Mouse (Mus musculus) liver, postnatal 0 days (tissue): ENCODE measurements around the gene Atp6ap1l. TPM values are rescaled to one million over a fixed set of nuclear protein-coding genes. Genes with fewer than 3 reads are reported as not detected.

Experiments
- ATAC-seq: fragments of 200-750 bp; cut with Nextera tagmentation; 2 replicates; pipeline ENCODE4 v1.8.0; 2017; ENCODE audit warnings: mild to moderate bottlenecking, moderate library complexity
- DNase-seq: peaks from one replicate; pipeline ENCODE4 v3.0.0-alpha.2; 2016
- H3K27ac ChIP-seq: fragments of 300-500 bp; sonication (generic); 2 replicates; pipeline ENCODE4 v1.5.1; 2014; ENCODE audit warnings: antibody characterized with exemption, moderate library complexity, mild to moderate bottlenecking, low read depth
- H3K27me3 ChIP-seq: fragments of 300-500 bp; sonication (generic); 2 replicates; pipeline ENCODE4 v1.6.1; 2014; ENCODE audit warnings: low read length, control low read depth, mixed read lengths; ENCODE audit not compliant: insufficient read depth
- H3K36me3 ChIP-seq: fragments of 300-500 bp; sonication (generic); replicated peaks from 2 replicates; pipeline ENCODE4 v1.6.1; 2014; ENCODE audit warnings: mild to moderate bottlenecking, control low read depth, low read length, moderate library complexity, mixed read lengths; ENCODE audit not compliant: insufficient read depth
- H3K4me1 ChIP-seq: fragments of 300-500 bp; sonication (generic); 2 replicates; pipeline ENCODE4 v1.6.1; 2014; ENCODE audit warnings: antibody characterized with exemption, mild to moderate bottlenecking, control low read depth; ENCODE audit not compliant: insufficient read depth
- H3K4me2 ChIP-seq: fragments of 300-500 bp; sonication (generic); 2 replicates; pipeline ENCODE4 v1.6.1; 2014; ENCODE audit warnings: low read depth, mild to moderate bottlenecking, low read length, moderate library complexity, mixed read lengths
- H3K4me3 ChIP-seq: fragments of 300-500 bp; sonication (generic); 2 replicates; pipeline ENCODE4 v1.5.1; 2014; ENCODE audit warnings: low read depth, low read length
- H3K9ac ChIP-seq: fragments of 300-500 bp; sonication (generic); replicated peaks from 2 replicates; pipeline ENCODE4 v1.6.1; 2014; ENCODE audit warnings: mild to moderate bottlenecking, moderate library complexity
- H3K9me3 ChIP-seq: fragments of 300-500 bp; sonication (generic); 2 replicates; pipeline ENCODE4 v1.6.1; 2016; ENCODE audit warnings: mild to moderate bottlenecking, control low read depth, low read length, mixed read lengths
- CTCF ChIP-seq: sonication (generic); IDR thresholded peaks from 2 replicates; pipeline ENCODE4 v1.5.1; 2016; ENCODE audit warnings: antibody characterized with exemption, low read depth
- EP300 ChIP-seq: IDR thresholded peaks from 2 replicates; pipeline ENCODE4 v1.6.1; 2016; ENCODE audit warnings: antibody characterized with exemption, low read depth, mild to moderate bottlenecking
- WGBS: fragments of 180-500 bp; shearing (Covaris S2); extraction: QIAGEN DNeasy Blood & Tissue Kit; methylation state at CpG from one replicate; pipeline ENCODE4 v1.1.7; 2014; ENCODE audit not compliant: insufficient replicate concordance; 5-methylcytosine and 5-hydroxymethylcytosine counted together
- polyA plus RNA-seq: library from polyadenylated mRNA; unstranded; fragments of >200 nt; fragmentation: Nextera tagmentation; extraction: Ambion mirVana; gene quantifications from 2 replicates; pipeline ENCODE4 v1.2.1, GENCODE M21; 2015

Gene Atp6ap1l
- polyA plus RNA-seq, 1 experiment from 2014 or later = 0.14 TPM

DNA sequence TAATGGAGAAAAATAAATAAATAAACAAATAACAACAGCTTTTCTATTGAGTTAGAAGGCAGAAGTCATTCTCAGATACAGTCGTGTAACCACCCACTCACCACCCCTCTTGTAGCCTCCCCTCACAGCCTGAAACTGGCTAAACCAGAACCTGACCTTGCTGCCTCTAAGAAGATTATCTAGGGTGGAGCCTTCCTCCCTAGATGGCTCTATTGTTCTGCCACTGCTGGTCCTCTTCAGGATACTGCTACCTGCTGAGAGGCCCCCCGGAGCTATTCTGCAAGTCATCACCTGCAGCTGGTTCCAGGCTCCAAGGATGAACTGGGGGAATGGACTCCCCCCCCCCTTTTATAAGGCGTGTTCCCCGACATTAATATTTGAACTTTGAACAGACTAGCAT, 36.0 kb downstream of the Atp6ap1l start:
- 48% methylated on average over 4 of the region's 4 CpGs for WGBS
- TF ChIP-seq CTCF (no peak), EP300 (no peak)
- Histone ChIP-seq H3K9me3 (no peaks in the 10 kb centered on the region), H3K27ac (no peak overlapping the region), H3K9ac (no peak overlapping the region), H3K4me1 (no peaks in the 10 kb centered on the region), H3K4me3 (no peak overlapping the region), H3K4me2 (no peak overlapping the region), H3K27me3 (no peaks in the 10 kb centered on the region), H3K36me3 (no peaks in the 10 kb centered on the region)
- DNase-seq (no peak), ATAC-seq (no peak)

DNA sequence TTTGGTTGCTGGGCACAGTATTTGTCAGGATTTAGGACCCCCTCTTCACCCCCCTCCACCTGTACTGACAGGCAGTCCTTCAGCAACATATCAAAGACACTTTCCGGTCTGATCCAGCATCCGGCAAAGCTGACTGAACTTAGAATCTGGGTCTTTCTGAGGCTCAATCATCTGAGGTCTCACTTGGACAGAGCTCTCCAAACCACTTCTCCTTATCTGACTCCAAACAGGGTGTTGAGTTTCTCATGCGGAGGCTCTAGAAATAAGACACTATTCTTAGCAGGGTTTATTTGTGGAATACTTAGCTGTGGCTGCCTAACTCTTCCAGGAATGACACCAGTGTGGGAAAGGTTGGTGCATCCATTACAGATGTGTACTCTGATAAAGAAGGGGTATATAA, 43.0 kb downstream of the Atp6ap1l start:
- Histone ChIP-seq H3K27ac (no peak overlapping the region), H3K4me1 (no peaks in the 10 kb centered on the region), H3K9me3 (no peaks in the 10 kb centered on the region), H3K36me3 (no peaks in the 10 kb centered on the region), H3K4me2 (no peak overlapping the region), H3K9ac (no peak overlapping the region), H3K27me3 (no peaks in the 10 kb centered on the region), H3K4me3 (no peak overlapping the region)
- ATAC-seq (no peak), DNase-seq (no peak)
- WGBS = 55% methylated on average over 3 of the region's 3 CpGs
- TF ChIP-seq CTCF (no peak), EP300 (no peak)

GRCm38 (mm10) chr13:90860888-90861431, 44.2 kb downstream of the Atp6ap1l start:
- Histone ChIP-seq H3K4me3 (no peak overlapping the region), H3K9ac (no peak overlapping the region), H3K27me3 (no peaks in the 10 kb centered on the region), H3K4me2 (no peak overlapping the region), H3K4me1 (no peaks in the 10 kb centered on the region), H3K36me3 (no peaks in the 10 kb centered on the region), H3K9me3 (no peaks in the 10 kb centered on the region), H3K27ac (no peak overlapping the region)
- DNase-seq (no peak), ATAC-seq (no peak)
- WGBS = 49% methylated on average over 2 of the region's 2 CpGs
- TF ChIP-seq CTCF (no peak), EP300 (no peak)

DNA sequence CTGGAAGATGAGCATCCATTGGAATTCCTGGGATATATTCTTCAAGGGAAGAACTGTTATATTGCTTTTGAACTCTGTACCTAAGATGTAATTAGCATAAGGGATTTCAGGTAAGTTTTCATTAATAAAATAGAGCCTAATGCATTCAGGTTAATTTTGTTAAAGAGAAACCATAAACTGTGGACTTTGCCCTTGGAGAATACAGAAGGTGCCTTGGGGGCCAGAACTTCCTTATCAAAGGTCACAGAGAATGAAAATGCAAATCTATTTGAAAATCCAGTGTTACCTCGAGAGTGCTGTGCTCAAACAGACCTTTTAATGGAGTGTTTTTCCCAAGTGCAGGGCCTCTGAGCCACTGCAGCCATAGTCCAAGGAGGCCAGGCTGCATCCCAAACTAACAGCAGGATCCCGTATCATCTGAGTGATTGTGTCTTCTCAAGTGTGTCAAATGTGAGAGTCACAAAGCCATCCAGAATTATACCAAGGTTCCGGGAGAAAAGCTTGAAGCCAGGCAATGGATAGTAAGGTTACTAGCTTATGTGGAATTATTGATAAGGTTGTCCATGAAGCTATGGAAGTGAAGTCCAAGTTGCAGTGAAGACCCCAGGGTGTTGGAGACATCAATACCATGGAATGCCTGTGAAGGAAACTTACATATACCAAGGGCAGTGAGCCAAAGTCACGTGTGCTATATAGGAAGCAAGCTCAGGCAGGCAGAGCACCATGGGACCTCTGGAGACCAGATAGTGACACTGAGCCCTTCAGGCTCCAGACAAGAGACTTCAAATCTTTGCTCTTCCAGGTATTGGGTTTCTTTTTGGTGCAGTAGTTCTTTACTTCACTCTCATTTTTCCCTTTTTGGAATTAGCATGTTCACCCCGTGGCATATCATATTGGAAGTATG, 52.2 kb downstream of the Atp6ap1l start:
- no peak for ATAC-seq
- no peak for DNase-seq
- Histone ChIP-seq H3K4me1 (no peaks in the 10 kb centered on the region), H3K27me3 (no peaks in the 10 kb centered on the region), H3K9ac (no peak overlapping the region), H3K36me3 (no peaks in the 10 kb centered on the region), H3K4me3 (no peak overlapping the region), H3K27ac (no peak overlapping the region), H3K9me3 (0 out of 2 replicates have a peak, but pooled peaks cover 3% of the 10 kb centered on the region), H3K4me2 (no peak overlapping the region)
- TF ChIP-seq EP300 (no peak), CTCF (no peak)
- 66% methylated on average over 5 of the region's 5 CpGs for WGBS

DNA sequence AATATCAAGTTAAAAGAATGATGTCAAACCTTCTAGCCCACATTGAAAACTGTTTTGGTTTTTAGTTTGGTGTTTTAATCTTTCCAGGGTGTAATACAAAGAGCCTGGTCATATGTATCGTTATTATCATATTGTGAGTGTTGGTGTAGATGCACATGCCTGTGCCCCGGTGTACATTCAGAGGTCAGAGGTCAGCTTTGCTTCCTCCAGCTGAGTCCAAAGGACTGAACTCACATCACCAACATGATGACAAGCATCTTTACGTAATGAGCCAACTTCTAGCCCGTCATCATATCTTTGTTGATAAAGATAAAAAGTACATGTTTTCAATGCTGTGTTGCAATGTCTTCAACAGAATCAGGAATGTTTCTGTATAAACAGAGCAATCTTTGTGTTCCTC, 53.4 kb downstream of the Atp6ap1l start:
- Histone ChIP-seq H3K9ac (no peak overlapping the region), H3K27me3 (no peaks in the 10 kb centered on the region), H3K9me3 (0 out of 2 replicates have a peak, but pooled peaks cover 3% of the 10 kb centered on the region), H3K4me1 (no peaks in the 10 kb centered on the region), H3K4me3 (no peak overlapping the region), H3K4me2 (no peak overlapping the region), H3K36me3 (no peaks in the 10 kb centered on the region), H3K27ac (no peak overlapping the region)
- DNase-seq = no peak
- 58% methylated on average over 4 of the region's 4 CpGs for WGBS
- ATAC-seq = no peak
- no peak for TF ChIP-seq CTCF
- TF ChIP-seq EP300 = no peak

DNA sequence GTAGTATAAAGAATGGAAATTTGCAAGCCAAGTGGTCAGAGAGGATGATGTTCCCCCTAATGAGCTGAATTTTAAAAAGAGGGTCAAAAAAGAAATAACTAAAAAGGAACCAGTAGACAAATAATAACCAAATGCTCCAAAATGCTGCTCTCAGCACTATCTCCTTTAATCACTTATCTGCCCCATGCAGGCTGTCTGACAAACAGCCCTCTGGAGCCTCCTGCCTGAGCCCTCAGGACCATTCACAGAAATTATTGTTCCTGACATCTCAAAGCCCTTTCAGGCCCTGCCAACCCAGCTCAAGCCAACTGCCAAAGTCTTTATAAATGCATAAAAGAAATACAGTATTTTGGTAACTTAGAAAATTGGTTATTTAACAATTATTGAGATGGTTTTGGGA, 61.0 kb downstream of the Atp6ap1l start:
- no peak overlapping the region for H3K4me2 ChIP-seq
- H3K27me3 ChIP-seq = no peaks in the 10 kb centered on the region
- no peak for TF ChIP-seq CTCF
- TF ChIP-seq EP300 = peak; percentile 90
- H3K36me3 ChIP-seq = no peaks in the 10 kb centered on the region
- ATAC-seq = peak; percentile 86
- no peak overlapping the region for H3K4me3 ChIP-seq
- no peaks in the 10 kb centered on the region for H3K4me1 ChIP-seq
- no peak for DNase-seq
- H3K27ac ChIP-seq = no peak overlapping the region
- H3K9ac ChIP-seq = no peak overlapping the region
- H3K9me3 ChIP-seq = 0 out of 2 replicates have a peak, but pooled peaks cover 2% of the 10 kb centered on the region
